Mouse (Mus musculus) lung, embryonic 14.5 days (tissue): ENCODE measurements around the gene Mgll. TPM values are rescaled to one million over a fixed set of nuclear protein-coding genes. Genes with fewer than 3 reads are reported as not detected.

Experiments
- ATAC-seq: fragments of 200-750 bp; cut with Nextera tagmentation; 2 replicates; pipeline ENCODE4 v1.8.0; 2017; ENCODE audit warnings: mild to moderate bottlenecking, moderate TSS enrichment, moderate library complexity; ENCODE audit not compliant: insufficient read depth
- DNase-seq: peaks from one replicate; pipeline ENCODE4 v3.0.0-alpha.2; 2015
- H3K27ac ChIP-seq: fragments of 300-500 bp; sonication (generic); 2 replicates; pipeline ENCODE4 v1.5.1; 2014; ENCODE audit warnings: low read depth, mild to moderate bottlenecking, moderate library complexity
- H3K27me3 ChIP-seq: fragments of 300-500 bp; sonication (generic); 2 replicates; pipeline ENCODE4 v1.6.1; 2014; ENCODE audit warnings: low read length, control low read depth; ENCODE audit not compliant: insufficient read depth
- H3K36me3 ChIP-seq: fragments of 300-500 bp; sonication (generic); 2 replicates; pipeline ENCODE4 v1.6.1; 2014; ENCODE audit warnings: control low read depth; ENCODE audit not compliant: insufficient read depth
- H3K4me1 ChIP-seq: fragments of 300-500 bp; sonication (generic); 2 replicates; pipeline ENCODE4 v1.6.1; 2014; ENCODE audit warnings: antibody characterized with exemption, control low read depth; ENCODE audit not compliant: insufficient read depth
- H3K4me2 ChIP-seq: fragments of 300-500 bp; sonication (generic); 2 replicates; pipeline ENCODE4 v1.6.1; 2014; ENCODE audit warnings: mild to moderate bottlenecking
- H3K4me3 ChIP-seq: fragments of 300-500 bp; sonication (generic); 2 replicates; pipeline ENCODE4 v1.5.1; 2014; ENCODE audit warnings: low read depth, low read length
- H3K9ac ChIP-seq: fragments of 300-500 bp; sonication (generic); 2 replicates; pipeline ENCODE4 v1.6.1; 2014
- H3K9me3 ChIP-seq: fragments of 300-500 bp; sonication (generic); 2 replicates; pipeline ENCODE4 v1.6.1; 2016; ENCODE audit warnings: low read depth, low read length, control low read depth
- CTCF ChIP-seq: IDR thresholded peaks from 2 replicates; pipeline ENCODE4 v1.5.1; 2016; ENCODE audit warnings: antibody characterized with exemption, low read depth
- WGBS: fragments of 180-500 bp; shearing (Covaris S2); extraction: QIAGEN DNeasy Blood & Tissue Kit; methylation state at CpG from one replicate; pipeline ENCODE4 v1.1.7; 2014; 5-methylcytosine and 5-hydroxymethylcytosine counted together
- polyA plus RNA-seq: library from polyadenylated mRNA; unstranded; fragments of >200 nt; fragmentation: Nextera tagmentation; extraction: Ambion mirVana; gene quantifications from 2 replicates; pipeline ENCODE4 v1.2.1, GENCODE M21; 2014

The Mgll gene
- polyA plus RNA-seq, 1 experiment from 2014 or later: 71.5 TPM

GRCm38 (mm10) chr6:88831456-88831855, 107.2 kb downstream of the Mgll start:
- peak; percentile 89 for DNase-seq
- TF ChIP-seq CTCF: peak; percentile 94
- no peaks in the 10 kb centered on the region for H3K9me3 ChIP-seq
- H3K4me2 ChIP-seq: no peak overlapping the region
- no peak overlapping the region for H3K9ac ChIP-seq
- no peaks in the 10 kb centered on the region for H3K27me3 ChIP-seq
- H3K4me3 ChIP-seq: no peak overlapping the region
- peaks cover 11% of the 10 kb centered on the region for H3K36me3 ChIP-seq
- no peak overlapping the region for H3K27ac ChIP-seq
- H3K4me1 ChIP-seq: peaks cover 3% of the 10 kb centered on the region; the same call in 1 of the 2 replicates
- no peak for ATAC-seq
- WGBS: 25% methylated on average over 8 of the region's 8 CpGs

- DNase-seq (peak; percentile 18), ATAC-seq (no peak)
- Histone ChIP-seq H3K4me2 (no peak overlapping the region), H3K4me1 (peaks cover 3% of the 10 kb centered on the region; the same call in 1 of the 2 replicates), H3K9ac (no peak overlapping the region), H3K27ac (no peak overlapping the region), H3K9me3 (no peaks in the 10 kb centered on the region), H3K4me3 (no peak overlapping the region), H3K36me3 (peaks cover 15% of the 10 kb centered on the region), H3K27me3 (no peaks in the 10 kb centered on the region)
- 73% methylated on average over 5 of the region's 5 CpGs for WGBS
- no peak for TF ChIP-seq CTCF
These were observed 108.5 kb downstream of the Mgll start for GRCm38 (mm10) chr6:88832663-88833062.

DNA sequence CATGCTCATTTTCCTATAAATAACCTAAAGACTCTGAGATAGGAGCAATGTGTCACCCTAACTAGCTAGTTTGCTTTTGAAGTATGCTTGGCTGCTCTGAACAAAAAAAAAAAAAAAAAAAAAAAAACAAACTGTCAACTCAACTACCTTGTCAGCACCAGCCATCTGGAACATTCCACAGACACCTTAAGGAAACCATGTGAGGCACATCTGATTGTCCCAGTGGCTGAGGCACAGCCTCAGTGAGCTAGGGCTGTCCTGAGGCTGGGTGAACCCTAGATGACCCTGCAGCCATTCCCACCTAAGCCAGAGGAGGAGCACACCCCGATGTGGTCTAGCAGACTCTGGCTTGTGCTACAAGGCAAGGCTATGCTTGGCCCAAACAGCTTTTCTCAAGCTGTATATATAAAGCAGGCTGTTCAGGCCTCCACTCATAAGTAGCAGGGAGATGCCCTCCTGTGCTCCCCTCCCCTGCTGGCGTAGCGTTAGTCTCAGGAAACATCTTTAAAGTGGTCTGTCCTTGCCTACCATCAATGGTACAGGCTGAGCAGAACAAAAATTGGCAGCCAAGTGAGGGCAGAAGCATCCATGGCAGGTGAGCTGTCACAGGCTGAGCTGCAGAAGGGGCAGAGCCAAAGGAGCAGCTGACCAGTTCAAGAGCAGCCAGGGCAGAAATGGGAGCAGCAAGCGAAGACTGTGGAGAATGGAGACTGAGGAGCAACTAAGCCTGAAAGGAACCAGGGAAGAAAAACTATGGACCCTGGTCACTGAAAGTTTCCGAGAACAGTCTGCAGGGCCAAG, 109.3 kb downstream of the Mgll start:
- no peak overlapping the region for H3K27ac ChIP-seq

GRCm38 (mm10) chr6:88835047-88835446, 110.8 kb downstream of the Mgll start:
- H3K9me3 ChIP-seq: no peaks in the 10 kb centered on the region
- H3K4me3 ChIP-seq: no peak overlapping the region
- H3K4me1 ChIP-seq: peaks cover 3% of the 10 kb centered on the region; the same call in 1 of the 2 replicates
- no peaks in the 10 kb centered on the region for H3K27me3 ChIP-seq
- ATAC-seq (no peak), DNase-seq (no peak)
- no peak overlapping the region for H3K27ac ChIP-seq
- 72% methylated on average over 5 of the region's 5 CpGs for WGBS
- H3K36me3 ChIP-seq: peaks cover 38% of the 10 kb centered on the region
- no peak overlapping the region for H3K9ac ChIP-seq
- no peak overlapping the region for H3K4me2 ChIP-seq
- no peak for TF ChIP-seq CTCF

More for the DNA sequence above, 109.3 kb downstream of the Mgll start:
- no peak for TF ChIP-seq CTCF
- H3K4me3 ChIP-seq: no peak overlapping the region
- H3K27me3 ChIP-seq: no peaks in the 10 kb centered on the region
- H3K9me3 ChIP-seq: no peaks in the 10 kb centered on the region
- DNase-seq: peak; percentile 25
- no peak for ATAC-seq
- H3K9ac ChIP-seq: no peak overlapping the region
- peaks cover 23% of the 10 kb centered on the region for H3K36me3 ChIP-seq
- peaks cover 3% of the 10 kb centered on the region; the same call in 1 of the 2 replicates for H3K4me1 ChIP-seq
- no peak overlapping the region for H3K4me2 ChIP-seq
- WGBS: 62% methylated on average over 5 of the region's 5 CpGs

- Histone ChIP-seq H3K4me1 (peaks cover 7% of the 10 kb centered on the region; the same call in 1 of the 2 replicates), H3K9me3 (no peaks in the 10 kb centered on the region), H3K9ac (no peak overlapping the region; the same call in 1 of the 2 replicates), H3K4me2 (0 out of 2 replicates have a peak overlapping the region, but pooled peaks have one; percentile 10), H3K36me3 (peaks cover 38% of the 10 kb centered on the region), H3K27me3 (no peaks in the 10 kb centered on the region), H3K4me3 (no peak overlapping the region), H3K27ac (peak overlapping the region; percentile 80)
- ATAC-seq (peak; percentile 82), DNase-seq (peak; percentile 95)
- 62% methylated on average over 28 of the region's 28 CpGs for WGBS
- TF ChIP-seq CTCF: no peak
These were observed 112.1 kb downstream of the Mgll start for GRCm38 (mm10) chr6:88836178-88836819.

GRCm38 (mm10) chr6:88837999-88838398, 113.8 kb downstream of the Mgll start:
- WGBS: 90% methylated on average over 12 of the region's 12 CpGs
- Histone ChIP-seq H3K36me3 (peaks cover 38% of the 10 kb centered on the region), H3K9me3 (no peaks in the 10 kb centered on the region), H3K4me2 (no peak overlapping the region), H3K4me3 (no peak overlapping the region), H3K27me3 (no peaks in the 10 kb centered on the region), H3K9ac (no peak overlapping the region), H3K4me1 (peaks cover 7% of the 10 kb centered on the region; the same call in 1 of the 2 replicates), H3K27ac (0 out of 2 replicates have a peak overlapping the region, but pooled peaks have one; percentile 80)
- DNase-seq (no peak), ATAC-seq (no peak)
- no peak for TF ChIP-seq CTCF

- no peak overlapping the region for H3K27ac ChIP-seq
- no peak for TF ChIP-seq CTCF
- WGBS: 91% methylated on average over 10 of the region's 10 CpGs
- H3K9me3 ChIP-seq: no peaks in the 10 kb centered on the region
- DNase-seq (no peak), ATAC-seq (no peak)
- peaks cover 38% of the 10 kb centered on the region for H3K36me3 ChIP-seq
- no peaks in the 10 kb centered on the region for H3K27me3 ChIP-seq
- peaks cover 7% of the 10 kb centered on the region; the same call in 1 of the 2 replicates for H3K4me1 ChIP-seq
- H3K4me2 ChIP-seq: no peak overlapping the region
- no peak overlapping the region for H3K9ac ChIP-seq
- H3K4me3 ChIP-seq: no peak overlapping the region
These were observed 114.4 kb downstream of the Mgll start for GRCm38 (mm10) chr6:88838613-88839012.
